Mouse (Mus musculus) stomach, postnatal 0 days (tissue): ENCODE measurements around the gene Tmem236.

Experiments
- CTCF ChIP-seq: IDR thresholded peaks from 2 replicates; pipeline ENCODE4 v1.5.1; 2016; ENCODE audit warnings: antibody characterized with exemption, low read depth, mild to moderate bottlenecking, moderate library complexity
- EP300 ChIP-seq: optimal IDR thresholded peaks from 2 replicates; pipeline ENCODE3; 2016; ENCODE audit warnings: antibody characterized with exemption

- no peak for TF ChIP-seq CTCF
- TF ChIP-seq EP300: no peak
Observed at GRCm38 (mm10) chr2:14132468-14133326, 41.6 kb upstream of the Tmem236 start.
